Mouse (Mus musculus): ENCODE measurements around the gene Atad1. TPM values are rescaled to one million over a fixed set of nuclear protein-coding genes. Genes with fewer than 3 reads are reported as not detected.
A peak's percentile ranks its signal among the peaks of the same experiment; 100 is the strongest.

Gene Atad1
- polyA plus RNA-seq, 1 experiment, result 10.7 TPM

DNA sequence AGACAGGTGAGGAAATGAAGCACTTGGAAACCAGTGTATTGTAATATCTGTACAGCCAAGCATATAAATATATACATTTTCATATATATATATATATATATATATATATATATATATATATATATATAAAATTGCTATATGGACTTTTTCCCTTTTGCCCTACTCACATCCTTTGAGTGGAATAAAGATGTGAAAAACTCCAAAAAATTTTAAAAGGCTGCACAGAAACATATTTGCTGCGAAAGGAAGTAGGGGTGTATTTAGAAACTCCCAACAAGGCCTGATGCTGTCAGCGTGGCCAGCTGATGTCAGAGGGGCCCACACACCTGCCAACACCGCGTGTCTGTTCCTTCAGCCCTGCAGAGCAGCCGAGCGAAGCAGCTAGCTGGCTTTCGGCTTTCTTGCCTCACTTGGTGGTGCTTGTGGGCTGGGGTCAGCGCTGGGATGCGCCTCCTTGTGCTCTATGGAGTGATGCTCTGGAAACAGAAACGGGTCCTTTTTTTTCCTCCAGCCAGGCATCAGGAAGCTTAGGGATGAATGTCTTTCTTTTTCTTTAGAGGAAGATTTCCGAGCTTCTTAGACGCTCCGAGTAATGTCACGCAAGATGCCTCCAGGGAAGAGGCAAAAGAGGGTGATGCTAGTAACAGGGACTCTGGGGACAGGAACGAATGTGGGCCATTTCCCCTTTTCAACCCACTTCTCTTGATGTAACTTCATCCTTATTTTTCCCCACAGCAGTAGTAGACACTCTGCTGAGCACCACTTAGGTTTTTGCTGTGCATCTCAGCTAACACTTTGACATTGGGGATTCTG, 14.8 kb upstream of the Atad1 start:
- WGBS, result 57% methylated on average over 15 of the region's 15 CpGs
- peak overlapping the region; percentile 78 for H3K27ac ChIP-seq (ENCODE audit: control insufficient read depth, insufficient read depth, low read depth, low read length, poor library complexity)

DNA sequence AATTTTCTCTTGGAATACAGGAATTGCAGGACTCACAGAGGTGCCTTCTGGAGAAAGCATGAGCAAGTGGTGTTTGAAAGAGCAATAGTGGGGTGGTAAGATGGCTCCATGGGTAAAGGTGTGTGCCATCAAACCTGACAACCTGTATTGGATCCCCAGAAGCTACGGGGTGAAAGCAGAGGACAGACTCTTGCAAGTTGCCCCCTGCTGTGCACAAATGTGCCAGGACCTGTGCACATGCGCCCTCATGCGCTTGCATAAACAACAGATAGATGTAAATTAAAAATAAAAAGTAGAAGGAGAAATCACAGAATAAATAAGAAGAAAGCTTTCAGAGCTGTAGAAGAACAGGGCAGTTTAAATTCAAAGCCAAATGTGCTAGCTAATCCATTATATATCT, 13.8 kb upstream of the Atad1 start:
- Histone ChIP-seq H3K4me3 (replicated peaks; ENCODE audit: control insufficient read depth, low read depth, low read length) (no peak overlapping the region), H3K27ac (ENCODE audit: control insufficient read depth, insufficient read depth, low read depth, low read length, poor library complexity) (no peak overlapping the region), H3K4me1 (ENCODE audit: control insufficient read depth, insufficient read depth, low read length) (no peaks in the 10 kb centered on the region)
- 80% methylated on average over 3 of the region's 3 CpGs for WGBS
- no peak for TF ChIP-seq CTCF (IDR thresholded peaks at IDR 0.05; ENCODE audit: control insufficient read depth, insufficient read depth, low read length)
- TF ChIP-seq POLR2A (IDR thresholded peaks at IDR 0.05; ENCODE audit: borderline replicate concordance, control insufficient read depth, low read depth, low read length), result no peak

More for the DNA sequence above, 14.8 kb upstream of the Atad1 start:
- TF ChIP-seq CTCF (IDR thresholded peaks at IDR 0.05; ENCODE audit: control insufficient read depth, insufficient read depth, low read length) (no peak), POLR2A (IDR thresholded peaks at IDR 0.05; ENCODE audit: borderline replicate concordance, control insufficient read depth, low read depth, low read length) (0 out of 2 replicates have a peak, but pooled peaks have one; percentile 33)
- H3K4me1 ChIP-seq (ENCODE audit: control insufficient read depth, insufficient read depth, low read length), result no peaks in the 10 kb centered on the region
- H3K4me3 ChIP-seq (replicated peaks; ENCODE audit: control insufficient read depth, low read depth, low read length), result no peak overlapping the region

DNA sequence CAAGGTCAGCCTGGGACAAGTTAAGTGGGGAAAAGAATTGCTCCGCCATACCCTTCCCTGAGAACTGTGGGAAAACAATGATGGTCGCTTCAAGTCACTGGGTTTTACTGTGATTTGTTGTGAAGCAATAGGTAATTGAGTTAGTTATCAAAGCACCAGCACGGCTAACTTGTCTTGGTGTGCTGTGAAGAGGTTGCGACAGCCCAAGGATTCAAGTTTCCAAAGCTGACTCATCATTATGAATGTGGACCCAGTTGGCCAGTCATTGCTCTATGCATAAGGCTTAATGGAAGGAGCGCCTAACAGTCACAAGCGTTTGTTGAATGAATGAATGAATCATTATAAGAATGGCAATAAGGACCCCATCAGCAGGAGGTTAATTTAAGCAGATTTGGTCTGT, 12.8 kb upstream of the Atad1 start:
- TF ChIP-seq CTCF (IDR thresholded peaks at IDR 0.05; ENCODE audit: control insufficient read depth, insufficient read depth, low read length) (no peak), POLR2A (IDR thresholded peaks at IDR 0.05; ENCODE audit: borderline replicate concordance, control insufficient read depth, low read depth, low read length) (no peak)
- Histone ChIP-seq H3K27ac (ENCODE audit: control insufficient read depth, insufficient read depth, low read depth, low read length, poor library complexity) (no peak overlapping the region), H3K4me3 (replicated peaks; ENCODE audit: control insufficient read depth, low read depth, low read length) (no peak overlapping the region), H3K4me1 (ENCODE audit: control insufficient read depth, insufficient read depth, low read length) (no peaks in the 10 kb centered on the region)
- WGBS, result 75% methylated on average over 6 of the region's 6 CpGs

DNA sequence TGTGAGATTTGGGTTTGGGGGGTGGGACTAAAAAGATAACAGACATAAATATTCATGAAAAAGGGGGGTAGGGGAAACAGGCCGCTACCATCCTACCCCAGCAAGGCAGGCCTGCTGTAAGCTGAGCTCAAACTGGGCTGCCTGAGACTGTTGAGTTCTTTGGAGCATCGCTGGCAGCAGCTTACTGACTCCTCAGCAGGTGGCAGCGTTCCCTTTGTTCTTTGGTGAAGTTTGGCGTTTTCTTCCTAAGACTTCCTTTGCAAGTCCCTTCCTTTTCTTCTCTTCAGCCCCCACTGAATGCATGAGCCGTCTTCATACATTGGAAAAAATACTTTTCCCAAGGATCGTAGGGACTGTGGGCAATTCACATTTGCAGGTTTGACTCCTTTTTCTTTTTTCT, 9.8 kb upstream of the Atad1 start:
- H3K4me3 ChIP-seq (replicated peaks; ENCODE audit: control insufficient read depth, low read depth, low read length), result no peak overlapping the region
- no peaks in the 10 kb centered on the region for H3K4me1 ChIP-seq (ENCODE audit: control insufficient read depth, insufficient read depth, low read length)
- WGBS, result 15% methylated on average over 6 of the region's 6 CpGs
- no peak overlapping the region for H3K27ac ChIP-seq (ENCODE audit: control insufficient read depth, insufficient read depth, low read depth, low read length, poor library complexity)
- TF ChIP-seq CTCF (IDR thresholded peaks at IDR 0.05; ENCODE audit: control insufficient read depth, insufficient read depth, low read length) (peak; percentile 36; the same call in 1 of the 2 replicates), POLR2A (IDR thresholded peaks at IDR 0.05; ENCODE audit: borderline replicate concordance, control insufficient read depth, low read depth, low read length) (no peak)

DNA sequence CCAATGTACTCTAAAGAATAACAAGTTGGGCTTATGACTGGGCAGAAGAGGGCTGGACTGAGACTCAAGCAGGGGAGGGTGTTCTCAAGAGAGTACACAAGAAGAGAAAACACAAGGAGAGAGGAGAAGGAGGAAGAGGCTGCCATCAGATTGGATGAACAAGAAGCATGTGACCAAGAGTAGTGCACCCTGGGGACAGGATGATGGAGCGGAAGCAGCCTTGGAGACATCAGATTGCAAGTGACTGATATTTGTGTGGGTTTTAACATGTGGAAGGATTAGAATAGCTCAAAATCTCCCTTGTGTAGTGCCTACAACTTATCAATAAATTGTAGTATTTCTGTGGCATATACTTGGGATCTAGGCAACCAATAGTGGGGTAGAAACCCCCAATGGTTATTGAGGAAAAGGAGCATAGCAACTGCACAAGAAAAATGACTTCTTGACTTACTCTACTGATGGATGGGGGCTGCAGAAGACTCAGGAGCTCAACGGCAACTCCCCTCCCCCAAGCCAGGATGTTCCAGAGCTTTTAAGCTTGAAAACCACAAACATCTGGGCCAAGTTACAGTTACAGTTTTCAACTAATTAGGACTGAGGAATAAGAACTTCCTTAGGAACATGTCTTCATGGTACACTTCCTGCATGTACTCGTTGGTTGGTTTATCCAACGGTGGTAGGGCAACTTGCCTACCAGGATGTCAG, 1.2 kb upstream of the Atad1 start:
- Histone ChIP-seq H3K4me3 (replicated peaks; ENCODE audit: control insufficient read depth, low read depth, low read length) (no peak overlapping the region), H3K27ac (ENCODE audit: control insufficient read depth, insufficient read depth, low read depth, low read length, poor library complexity) (no peak overlapping the region), H3K4me1 (ENCODE audit: control insufficient read depth, insufficient read depth, low read length) (no peaks in the 10 kb centered on the region)
- no peak for TF ChIP-seq CTCF (IDR thresholded peaks at IDR 0.05; ENCODE audit: control insufficient read depth, insufficient read depth, low read length)
- TF ChIP-seq POLR2A (IDR thresholded peaks at IDR 0.05; ENCODE audit: borderline replicate concordance, control insufficient read depth, low read depth, low read length), result no peak
- WGBS, result 25% methylated on average over 4 of the region's 4 CpGs

DNA sequence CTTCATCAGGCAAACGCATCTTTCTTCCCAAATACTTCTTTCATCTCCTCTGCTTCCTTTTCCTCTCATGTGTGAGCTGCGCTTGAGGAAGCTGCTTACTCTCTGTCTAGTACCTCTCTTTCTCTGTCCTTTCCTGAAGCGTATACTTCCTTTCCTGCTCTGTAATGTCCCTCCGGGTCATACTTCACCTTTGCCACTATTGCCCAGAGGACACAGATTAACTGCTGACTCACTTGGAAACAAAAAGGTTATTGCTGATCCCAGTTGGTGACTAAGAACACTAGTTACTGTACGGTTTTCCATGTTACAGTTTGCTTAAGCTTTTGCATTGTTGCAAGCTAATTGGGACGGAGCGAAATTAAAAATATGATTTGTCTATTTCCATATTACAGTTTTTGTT, 1.7 kb downstream of the Atad1 start:
- TF ChIP-seq POLR2A (IDR thresholded peaks at IDR 0.05; ENCODE audit: borderline replicate concordance, control insufficient read depth, low read depth, low read length) (no peak), CTCF (IDR thresholded peaks at IDR 0.05; ENCODE audit: control insufficient read depth, insufficient read depth, low read length) (no peak)
- no peak overlapping the region for H3K4me3 ChIP-seq (replicated peaks; ENCODE audit: control insufficient read depth, low read depth, low read length)
- no peak overlapping the region for H3K27ac ChIP-seq (ENCODE audit: control insufficient read depth, insufficient read depth, low read depth, low read length, poor library complexity)
- H3K4me1 ChIP-seq (ENCODE audit: control insufficient read depth, insufficient read depth, low read length), result no peaks in the 10 kb centered on the region
- 60% methylated on average over 7 of the region's 7 CpGs for WGBS

DNA sequence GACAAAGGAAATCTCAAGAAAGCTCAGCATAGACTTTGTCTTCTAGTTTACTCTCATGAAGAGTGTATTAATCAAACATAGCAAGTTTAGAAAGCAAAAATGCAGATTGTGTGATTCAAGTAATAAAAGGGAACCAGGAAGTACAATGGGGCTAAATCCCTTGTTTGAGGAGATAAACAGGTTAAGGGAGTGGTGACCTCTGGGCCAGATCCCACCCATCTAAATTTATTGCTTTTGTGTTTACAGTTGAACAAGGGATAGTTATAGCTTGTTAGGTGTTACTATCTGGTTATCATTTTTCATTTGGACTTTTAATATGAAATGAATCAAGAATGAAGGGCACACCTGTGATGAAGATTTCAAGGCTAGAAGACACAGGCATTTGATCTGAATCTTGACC, 6.7 kb downstream of the Atad1 start:
- H3K4me1 ChIP-seq (ENCODE audit: control insufficient read depth, insufficient read depth, low read length), result no peaks in the 10 kb centered on the region
- no peak overlapping the region for H3K27ac ChIP-seq (ENCODE audit: control insufficient read depth, insufficient read depth, low read depth, low read length, poor library complexity)
- no peak for TF ChIP-seq CTCF (IDR thresholded peaks at IDR 0.05; ENCODE audit: control insufficient read depth, insufficient read depth, low read length)
- TF ChIP-seq POLR2A (IDR thresholded peaks at IDR 0.05; ENCODE audit: borderline replicate concordance, control insufficient read depth, low read depth, low read length), result no peak
- no peak overlapping the region for H3K4me3 ChIP-seq (replicated peaks; ENCODE audit: control insufficient read depth, low read depth, low read length)

DNA sequence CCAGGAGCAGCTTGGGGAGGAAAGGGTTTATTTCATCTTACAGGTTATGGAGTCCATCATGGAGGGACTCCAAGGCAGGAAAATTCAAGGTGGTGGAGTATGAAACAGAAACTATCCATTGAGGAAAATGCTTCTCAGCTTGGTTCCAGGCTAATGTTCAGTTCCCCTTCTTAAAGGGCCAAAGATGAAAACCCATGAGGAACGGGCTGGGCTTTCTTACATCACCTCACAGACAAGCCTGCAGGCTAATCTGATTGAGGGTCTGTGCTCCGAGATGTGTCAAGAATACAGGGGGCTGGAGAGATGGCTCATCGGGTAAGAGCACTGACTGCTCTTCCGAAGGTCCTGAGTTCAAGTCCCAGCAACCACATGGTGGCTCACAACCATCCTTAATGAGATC, 9.8 kb downstream of the Atad1 start:
- no peak overlapping the region for H3K27ac ChIP-seq (ENCODE audit: control insufficient read depth, insufficient read depth, low read depth, low read length, poor library complexity)
- H3K4me1 ChIP-seq (ENCODE audit: control insufficient read depth, insufficient read depth, low read length), result no peaks in the 10 kb centered on the region; the same call in 1 of the 2 replicates
- no peak overlapping the region for H3K4me3 ChIP-seq (replicated peaks; ENCODE audit: control insufficient read depth, low read depth, low read length)
- TF ChIP-seq CTCF (IDR thresholded peaks at IDR 0.05; ENCODE audit: control insufficient read depth, insufficient read depth, low read length), result no peak
- no peak for TF ChIP-seq POLR2A (IDR thresholded peaks at IDR 0.05; ENCODE audit: borderline replicate concordance, control insufficient read depth, low read depth, low read length)
- 66% methylated on average over 4 of the region's 4 CpGs for WGBS

All from bone marrow, adult 2 months (tissue).